Comparison of ENCODE assay signal across 8 mouse cellular contexts in genomic region chr15:78572658-78573397, GRCm38 (mm10). TPM values are rescaled to one million over a fixed set of nuclear protein-coding genes. Genes with fewer than 3 reads are reported as not detected.
DNase-seq lines count a peak whose midpoint lies in the region; ATAC-seq and TF ChIP-seq lines count a peak whose summit lies in the region.

TSS of gene Rac2 (minus strand) at chr15:78572783.

- H3K9me3 ChIP-seq in heart, embryonic 15.5 days (replicated peaks): no peaks in the 10 kb centered on the region
- H3K9me3 ChIP-seq in lung, postnatal 0 days (ENCODE audit: low read length): no peaks in the 10 kb centered on the region

- TF ChIP-seq CTCF in heart, adult 2 months (IDR thresholded peaks at IDR 0.05): no peak
- TF ChIP-seq CTCF in lung, postnatal 0 days (IDR thresholded peaks at IDR 0.05): no peak

- no peaks in the 10 kb centered on the region for H3K36me3 ChIP-seq in heart, adult 2 months (ENCODE audit: control insufficient read depth, insufficient read depth, low read length)
- no peaks in the 10 kb centered on the region for H3K36me3 ChIP-seq in heart, embryonic 15.5 days
- H3K36me3 ChIP-seq in lung, postnatal 0 days (ENCODE audit: insufficient read depth, low read length): no peaks in the 10 kb centered on the region

- ATAC-seq in heart, embryonic 15.5 days (replicated peaks; ENCODE audit: insufficient number of reproducible peaks, insufficient read depth, low FRiP score, low read depth): no peak
- peak; percentile 62 for ATAC-seq in lung, postnatal 0 days

- H3K27ac ChIP-seq in heart, adult 2 months: no peak within 1 kb of the TSS
- H3K27ac ChIP-seq in heart, embryonic 15.5 days: peak within 1 kb of the TSS; percentile 43
- H3K27ac ChIP-seq in lung, postnatal 0 days (ENCODE audit: low read length): no peak within 1 kb of the TSS; the same call in 1 of the 2 replicates

- no peaks in the 10 kb centered on the region for H3K79me2 ChIP-seq in heart, adult 2 months (replicated peaks; ENCODE audit: control insufficient read depth, insufficient read depth, low read length)

- no peak within 1 kb of the TSS for H3K9ac ChIP-seq in heart, adult 2 months (ENCODE audit: low read depth, low read length)
- no peak within 1 kb of the TSS for H3K9ac ChIP-seq in heart, embryonic 15.5 days
- no peak within 1 kb of the TSS for H3K9ac ChIP-seq in lung, postnatal 0 days (replicated peaks; ENCODE audit: low read depth)

- peak; percentile 31 to 69 for DNase-seq in heart, adult 2 months
- DNase-seq in heart, postnatal 4 days: no peak
- DNase-seq in lung, postnatal 0 days (ENCODE audit: low spot score): peak; percentile 49
- DNase-seq in thymus, adult 18-20 months: peak; percentile 73 to 80
- no peak for DNase-seq in frontal cortex, postnatal 10 days (ENCODE audit: low spot score in 2 of 2)
- DNase-seq in ovary, adult 18-20 months (ENCODE audit: low spot score): no peak
- no peak for DNase-seq in embryo, embryonic 9.5 days (ENCODE audit: extremely low spot score)

- intact Hi-C loops in heart, adult 2 months (cut with DNase I): no loop called here

- 66% methylated on average over 8 of the region's 8 CpGs for WGBS in heart, adult 2 months
- WGBS in heart, embryonic 15.5 days: 71% methylated on average over 8 of the region's 8 CpGs
- WGBS in lung, postnatal 0 days: 41% methylated on average over 8 of the region's 8 CpGs

- TF ChIP-seq POLR2A in heart, adult 2 months (IDR thresholded peaks at IDR 0.05; ENCODE audit: insufficient read depth, low read depth, low read length): no peak

- H3K27me3 ChIP-seq in heart, adult 2 months (ENCODE audit: control insufficient read depth, insufficient read depth, low read length): no peaks in the 10 kb centered on the region
- H3K27me3 ChIP-seq in heart, embryonic 15.5 days: no peaks in the 10 kb centered on the region
- no peaks in the 10 kb centered on the region for H3K27me3 ChIP-seq in lung, postnatal 0 days (replicated peaks; ENCODE audit: insufficient read depth, low read length)

- H3K4me3 ChIP-seq in heart, adult 2 months: no peak within 1 kb of the TSS
- peak within 1 kb of the TSS; percentile 32 for H3K4me3 ChIP-seq in heart, embryonic 15.5 days
- peak within 1 kb of the TSS; percentile 6; the same call in 1 of the 2 replicates for H3K4me3 ChIP-seq in lung, postnatal 0 days (ENCODE audit: low read depth, low read length)

- TF ChIP-seq EP300 in heart, adult 2 months (IDR thresholded peaks at IDR 0.05; ENCODE audit: insufficient read depth, low read depth, low read length): no peak
- no peak for TF ChIP-seq EP300 in lung, postnatal 0 days (IDR thresholded peaks at IDR 0.05)

- peak within 1 kb of the TSS; percentile 7; the same call in 1 of the 2 replicates for H3K4me2 ChIP-seq in heart, embryonic 15.5 days
- 0 out of 2 replicates have a peak within 1 kb of the TSS, but pooled peaks have one; percentile 11 for H3K4me2 ChIP-seq in lung, postnatal 0 days (replicated peaks; ENCODE audit: low read depth, low read length)

- H3K4me1 ChIP-seq in heart, adult 2 months (ENCODE audit: control insufficient read depth, insufficient read depth, low read length): no peaks in the 10 kb centered on the region
- H3K4me1 ChIP-seq in heart, embryonic 15.5 days (replicated peaks): peaks cover 13% of the 10 kb centered on the region
- H3K4me1 ChIP-seq in lung, postnatal 0 days (ENCODE audit: insufficient read depth, low read depth, low read length): no peaks in the 10 kb centered on the region

RNA-seq across cellular contexts. Expression of gene Rac2, which starts in this region (rescaled TPM):
- 1 to 10 TPM; 4.5 to 8.7 TPM for total RNA-seq in heart, adult 2 months (2021)
- 7.7 and 44.7 TPM in 2 replicates for polyA plus RNA-seq in heart, adult 2 months (2012; rRNA removed)
- 1 to 10 TPM; 2.1 to 2.6 TPM for total RNA-seq in heart, postnatal 4 days (2021)
- polyA plus RNA-seq in heart, embryonic 15.5 days (2015; fragmentation: Nextera tagmentation; extraction: Ambion mirVana): 9.3 and 52.8 TPM in 2 replicates
- 29.7 and 32.1 TPM in 2 replicates for polyA plus RNA-seq in lung, postnatal 0 days (2015; fragmentation: Nextera tagmentation; extraction: Ambion mirVana)

Comparison
In these comparisons a context has a peak if more than half of its experiments do, and no peak if none do; other contexts are left out.
1. DNase-seq: peak in heart, adult 2 months (2 of 2), lung, postnatal 0 days (single experiment) and thymus, adult 18-20 months (2 of 2); none in heart, postnatal 4 days (single experiment), frontal cortex, postnatal 10 days (0 of 2), ovary, adult 18-20 months (single experiment) and embryo, embryonic 9.5 days (single experiment).